Mouse (Mus musculus): ENCODE data around the gene Rimbp2. TPM values are rescaled to one million over a fixed set of nuclear protein-coding genes. Genes with fewer than 3 reads are reported as not detected.
"Not testable (repeated sequence)": the region's sequence is repeated elsewhere in the genome, so short reads cannot be mapped to it uniquely, and the experiment has no call there.

Rimbp2 gene
- polyA plus RNA-seq, 1 experiment from 2014 or later = 6.8 TPM

DNA sequence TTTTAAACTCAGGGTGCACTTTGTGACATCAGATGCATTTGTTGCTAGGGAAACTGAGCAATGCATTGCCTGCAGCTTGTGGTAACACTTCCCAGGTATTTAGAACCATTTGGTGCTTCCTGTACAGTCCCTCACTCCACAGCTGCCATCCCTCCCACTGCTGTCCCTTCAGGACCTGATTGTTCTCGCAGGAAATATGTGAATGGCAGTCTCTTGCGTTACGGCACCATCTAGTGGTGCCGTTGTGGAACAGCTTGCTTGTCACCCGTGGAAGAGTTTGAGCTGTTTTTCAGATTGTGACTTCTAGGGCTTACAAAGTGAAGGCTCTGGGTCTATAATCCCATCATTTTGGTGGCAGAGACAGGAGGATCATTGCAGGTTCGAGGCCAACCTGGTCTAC lies 219.3 kb downstream of the Rimbp2 start:
- Histone ChIP-seq H3K9me3 (no peaks in the 10 kb centered on the region), H3K27ac (no peak overlapping the region), H3K36me3 (replicated peaks) (no peaks in the 10 kb centered on the region), H3K27me3 (replicated peaks) (0 out of 2 replicates have a peak, but pooled peaks cover 2% of the 10 kb centered on the region), H3K9ac (no peak overlapping the region), H3K4me1 (0 out of 2 replicates have a peak, but pooled peaks cover 2% of the 10 kb centered on the region), H3K4me2 (no peak overlapping the region), H3K4me3 (no peak overlapping the region)
- 4% methylated on average over 6 of the region's 6 CpGs for WGBS
- no peak for ATAC-seq (replicated peaks)

DNA sequence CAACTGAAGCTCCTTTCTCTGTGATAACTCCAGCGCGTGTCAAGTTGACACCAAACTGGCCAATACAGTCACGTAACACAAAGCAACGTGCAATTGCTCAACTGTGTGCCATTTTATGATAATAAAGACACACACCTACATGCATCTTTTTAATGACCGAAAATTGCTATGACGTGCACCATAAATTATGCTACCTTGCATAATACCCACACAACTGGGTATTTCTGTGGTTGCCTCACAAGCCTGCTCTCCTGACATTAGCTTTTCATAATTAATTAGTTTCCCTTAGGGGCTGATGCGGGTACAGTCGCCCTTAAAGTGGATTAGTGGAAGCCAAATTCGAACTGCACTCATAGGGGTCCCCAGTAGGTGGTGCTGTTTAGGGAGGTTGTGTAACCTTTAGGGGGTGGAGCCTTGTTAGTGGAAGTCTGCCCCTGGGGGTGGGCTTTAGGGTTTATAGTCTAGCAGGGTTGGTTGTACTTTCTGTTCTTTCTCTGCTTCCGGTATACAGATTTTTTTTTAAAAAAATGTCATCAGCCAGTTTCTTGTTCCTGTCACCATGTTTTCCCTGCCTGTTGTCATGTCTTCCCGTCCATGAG lies 220.8 kb downstream of the Rimbp2 start:
- no peak overlapping the region for H3K4me3 ChIP-seq
- no peak overlapping the region for H3K9ac ChIP-seq
- 0 out of 2 replicates have a peak, but pooled peaks cover 2% of the 10 kb centered on the region for H3K27me3 ChIP-seq (replicated peaks)
- H3K27ac ChIP-seq = no peak overlapping the region
- 63% methylated on average over 11 of the region's 11 CpGs for WGBS
- ATAC-seq (replicated peaks) = no peak
- H3K9me3 ChIP-seq = no peaks in the 10 kb centered on the region
- H3K4me2 ChIP-seq = no peak overlapping the region
- H3K4me1 ChIP-seq = no peaks in the 10 kb centered on the region
- no peaks in the 10 kb centered on the region for H3K36me3 ChIP-seq (replicated peaks)

DNA sequence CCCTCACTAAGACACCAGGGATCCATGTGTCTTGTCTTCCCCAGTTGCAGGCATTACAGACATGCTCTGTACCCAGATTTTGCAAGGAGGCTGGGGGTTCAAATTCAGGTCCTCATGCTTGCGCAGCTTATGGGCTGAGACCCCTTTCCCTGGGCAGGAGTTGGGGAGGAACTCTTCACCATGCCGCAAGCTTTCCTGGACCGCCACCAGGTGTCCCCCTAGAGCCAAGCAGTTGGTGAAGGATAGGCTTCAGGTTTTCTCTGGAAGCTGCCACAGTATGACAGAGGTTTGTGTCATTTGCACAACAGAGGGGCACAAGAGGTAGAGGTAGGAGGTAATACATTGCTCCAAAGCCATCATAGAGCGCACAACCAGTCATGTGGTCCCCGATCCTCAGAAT lies 222.7 kb downstream of the Rimbp2 start:
- Histone ChIP-seq H3K4me3 (no peak overlapping the region), H3K4me1 (no peaks in the 10 kb centered on the region), H3K27me3 (replicated peaks) (no peaks in the 10 kb centered on the region), H3K4me2 (no peak overlapping the region), H3K9ac (no peak overlapping the region), H3K36me3 (replicated peaks) (no peaks in the 10 kb centered on the region), H3K27ac (no peak overlapping the region), H3K9me3 (no peaks in the 10 kb centered on the region)
- 40% methylated on average over 5 of the region's 5 CpGs for WGBS
- ATAC-seq (replicated peaks) = no peak

DNA sequence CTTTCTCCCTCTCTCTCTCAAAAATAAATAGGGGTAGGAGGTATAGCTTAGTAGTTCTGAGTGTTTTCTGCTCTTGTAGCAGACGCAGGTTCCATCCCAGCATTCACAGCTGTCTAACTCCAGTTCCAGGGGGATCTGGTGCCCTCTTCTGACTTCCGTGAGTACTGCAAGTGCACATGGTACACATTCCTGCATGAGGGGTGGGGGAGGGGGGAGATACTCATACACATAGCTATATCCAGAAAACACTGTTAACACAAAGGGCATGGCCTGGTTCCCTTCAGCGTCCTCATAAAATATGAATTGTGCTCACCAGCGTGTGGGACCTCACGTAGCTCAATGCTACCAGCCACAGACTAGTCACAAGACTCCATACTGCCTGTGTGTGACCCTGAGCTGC lies 223.9 kb downstream of the Rimbp2 start:
- WGBS = 76% methylated on average over 5 of the region's 5 CpGs
- no peak overlapping the region for H3K4me3 ChIP-seq

DNA sequence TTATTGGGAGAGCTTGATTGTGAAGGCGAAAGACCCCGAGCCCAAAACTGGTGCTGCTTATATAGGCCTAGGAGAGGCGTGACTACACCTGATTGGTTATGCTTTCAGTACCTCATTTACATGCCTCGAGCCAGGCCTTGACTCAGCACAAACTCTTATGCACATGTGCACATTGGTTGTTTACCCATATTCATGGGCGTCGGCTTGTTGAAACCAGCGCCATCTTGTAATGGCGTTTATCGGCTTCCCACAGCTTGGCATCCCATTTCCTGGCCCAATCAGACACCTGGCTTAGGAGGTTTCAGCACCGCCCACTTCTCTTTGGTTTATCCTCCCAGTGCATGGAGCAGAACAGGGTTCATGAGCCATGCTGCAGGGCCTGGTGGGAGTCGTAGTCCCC lies 232.8 kb downstream of the Rimbp2 start:
- WGBS = 92% methylated on average over 11 of the region's 11 CpGs
- ATAC-seq (replicated peaks) = not testable (repeated sequence)

More for the DNA sequence above, 223.9 kb downstream of the Rimbp2 start:
- Histone ChIP-seq H3K4me1 (no peaks in the 10 kb centered on the region), H3K27ac (no peak overlapping the region), H3K9ac (no peak overlapping the region), H3K36me3 (replicated peaks) (no peaks in the 10 kb centered on the region), H3K9me3 (no peaks in the 10 kb centered on the region), H3K4me2 (no peak overlapping the region), H3K27me3 (replicated peaks) (no peaks in the 10 kb centered on the region)
- no peak for ATAC-seq (replicated peaks)

DNA sequence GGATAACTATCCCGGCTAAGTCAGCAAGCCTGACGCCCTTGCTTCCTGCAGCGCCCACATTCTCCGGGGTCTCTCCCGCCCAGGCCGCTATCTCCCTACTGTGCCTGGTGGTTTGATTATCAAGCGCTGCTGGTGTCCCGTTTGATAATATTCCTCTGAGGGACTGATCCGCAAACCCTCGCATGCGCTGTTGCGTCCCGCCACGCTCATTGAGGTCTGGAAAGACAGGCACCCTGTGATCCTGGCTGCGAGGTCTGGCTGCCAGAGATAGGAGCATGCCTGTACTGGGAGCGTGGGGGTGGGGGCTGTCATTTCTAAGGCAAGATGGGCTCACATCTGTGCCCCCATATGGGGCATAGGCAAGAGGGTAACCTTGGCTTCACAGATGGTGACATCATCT lies 238.1 kb downstream of the Rimbp2 start:
- 0 out of 2 replicates have a peak, but pooled peaks cover 9% of the 10 kb centered on the region for H3K4me1 ChIP-seq
- WGBS = 62% methylated on average over 16 of the region's 16 CpGs
- H3K4me3 ChIP-seq = no peak overlapping the region
- no peaks in the 10 kb centered on the region for H3K27me3 ChIP-seq (replicated peaks)
- no peak overlapping the region for H3K4me2 ChIP-seq
- no peak overlapping the region for H3K9ac ChIP-seq
- no peaks in the 10 kb centered on the region for H3K9me3 ChIP-seq
- H3K36me3 ChIP-seq (replicated peaks) = no peaks in the 10 kb centered on the region
- ATAC-seq (replicated peaks) = no peak
- H3K27ac ChIP-seq = no peak overlapping the region

More for the DNA sequence above, 232.8 kb downstream of the Rimbp2 start:
- H3K36me3 ChIP-seq (replicated peaks); H3K4me2 ChIP-seq; H3K27me3 ChIP-seq (replicated peaks); H3K9me3 ChIP-seq; H3K9ac ChIP-seq; H3K27ac ChIP-seq; H3K4me1 ChIP-seq; H3K4me3 ChIP-seq: not testable (repeated sequence)

DNA sequence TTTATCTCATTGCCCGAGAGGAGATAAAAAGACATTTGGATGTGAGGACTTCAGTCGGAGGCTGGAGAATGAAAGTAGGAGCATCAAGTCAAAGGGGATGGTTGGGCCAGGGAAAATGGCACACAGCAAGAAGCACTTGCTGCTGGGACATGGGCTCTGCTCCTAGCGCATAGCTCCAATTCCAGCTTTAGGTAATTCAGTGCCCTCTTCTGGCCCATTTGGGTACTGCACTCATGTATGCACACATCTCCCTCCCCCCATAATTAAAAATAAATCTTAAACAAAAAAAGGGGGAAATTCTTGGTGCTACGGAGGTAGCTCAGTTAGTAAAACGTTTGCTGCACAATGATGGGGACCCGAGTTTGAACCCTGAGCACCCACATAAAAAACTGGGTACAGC lies 241.4 kb downstream of the Rimbp2 start:
- Histone ChIP-seq H3K4me2 (no peak overlapping the region), H3K9ac (no peak overlapping the region), H3K9me3 (no peaks in the 10 kb centered on the region), H3K27ac (no peak overlapping the region), H3K4me3 (no peak overlapping the region), H3K27me3 (replicated peaks) (no peaks in the 10 kb centered on the region), H3K4me1 (0 out of 2 replicates have a peak, but pooled peaks cover 9% of the 10 kb centered on the region), H3K36me3 (replicated peaks) (no peaks in the 10 kb centered on the region)
- 90% methylated on average over 6 of the region's 6 CpGs for WGBS
- no peak for ATAC-seq (replicated peaks)

DNA sequence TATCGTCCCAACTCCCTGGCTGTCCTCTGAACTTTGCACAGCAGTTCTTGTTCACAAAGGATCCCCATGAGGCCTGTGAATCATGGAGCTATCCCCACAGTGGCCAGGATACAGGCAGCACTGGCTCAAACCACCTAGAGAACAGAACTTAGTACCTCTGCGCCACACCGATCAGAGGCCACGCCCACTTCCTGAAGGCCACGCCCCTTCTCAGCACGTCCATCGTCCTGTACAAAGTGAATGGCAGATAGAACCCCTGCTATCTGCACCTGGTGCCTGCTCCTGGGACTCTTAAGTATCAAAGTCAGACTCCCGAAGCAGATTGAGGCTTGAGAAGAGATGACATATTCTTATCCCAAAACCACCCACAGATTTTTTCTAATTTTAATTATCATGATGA lies 242.7 kb downstream of the Rimbp2 start:
- Histone ChIP-seq H3K9me3 (no peaks in the 10 kb centered on the region), H3K27me3 (replicated peaks) (no peaks in the 10 kb centered on the region), H3K27ac (no peak overlapping the region), H3K4me3 (no peak overlapping the region), H3K4me2 (no peak overlapping the region), H3K4me1 (0 out of 2 replicates have a peak, but pooled peaks cover 9% of the 10 kb centered on the region), H3K36me3 (replicated peaks) (no peaks in the 10 kb centered on the region), H3K9ac (no peak overlapping the region)
- no peak for ATAC-seq (replicated peaks)
- WGBS = 18% methylated on average over 8 of the region's 8 CpGs

DNA sequence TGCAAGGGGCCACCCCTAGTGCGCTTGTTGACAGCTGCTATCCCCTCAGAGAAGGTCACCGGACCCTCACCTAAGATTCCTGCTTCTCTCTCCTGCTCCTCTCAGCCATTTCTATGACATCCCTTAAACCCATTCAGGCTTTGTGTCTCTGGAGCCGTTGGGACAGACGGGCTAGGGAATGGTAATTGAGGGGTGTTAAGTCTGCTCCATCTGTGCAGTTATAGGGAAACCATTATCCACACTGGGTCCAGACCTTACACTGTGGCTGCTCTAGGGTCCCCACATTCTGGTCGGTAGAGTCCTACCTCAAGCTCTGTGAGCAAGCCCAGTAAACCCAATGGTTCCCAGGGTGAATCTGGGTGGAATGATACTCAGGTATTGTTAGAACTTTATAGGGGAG lies 244.4 kb downstream of the Rimbp2 start:
- ATAC-seq (replicated peaks) = no peak
- no peak overlapping the region for H3K9ac ChIP-seq
- no peaks in the 10 kb centered on the region for H3K9me3 ChIP-seq
- H3K36me3 ChIP-seq (replicated peaks) = no peaks in the 10 kb centered on the region
- no peak overlapping the region for H3K4me3 ChIP-seq
- H3K4me2 ChIP-seq = no peak overlapping the region
- no peaks in the 10 kb centered on the region for H3K27me3 ChIP-seq (replicated peaks)
- H3K27ac ChIP-seq = no peak overlapping the region
- peaks cover 3% of the 10 kb centered on the region for H3K4me1 ChIP-seq
- 69% methylated on average over 5 of the region's 5 CpGs for WGBS

Other genes starting within 250 kb of the Rimbp2 start
- 15.4 and 15.6 TPM in 2 replicates for gene Stx2, start 55.1 kb upstream of the Rimbp2 start, polyA plus RNA-seq (2015; fragmentation: Nextera tagmentation; extraction: Ambion mirVana)
- gene Ran, start 66.6 kb upstream of the Rimbp2 start, polyA plus RNA-seq (2015; fragmentation: Nextera tagmentation; extraction: Ambion mirVana) = 342 and 346 TPM in 2 replicates
- 0.18 and 0.26 TPM in 2 replicates for gene Adgrd1, start 143.3 kb upstream of the Rimbp2 start, polyA plus RNA-seq (2015; fragmentation: Nextera tagmentation; extraction: Ambion mirVana)

All from midbrain, embryonic 15.5 days (tissue).